Mouse (Mus musculus): ENCODE results near the gene Tfip11. TPM values are rescaled to one million over a fixed set of nuclear protein-coding genes. Genes with fewer than 3 reads are reported as not detected.

Gene Tfip11
- polyA plus RNA-seq, 1 experiment, result 58.9 TPM

- no peak for TF ChIP-seq POLR2A (IDR thresholded peaks at IDR 0.05; ENCODE audit: control insufficient read depth, extremely low read depth, insufficient read depth, low read length, poor library complexity)
- Histone ChIP-seq H3K4me1 (replicated peaks; ENCODE audit: control insufficient read depth, insufficient read depth, low read length) (peaks cover 56% of the 10 kb centered on the region), H3K4me3 (ENCODE audit: control insufficient read depth, insufficient read depth, low read length) (no peak overlapping the region), H3K27me3 (ENCODE audit: control insufficient read depth, insufficient read depth, low read length) (no peaks in the 10 kb centered on the region), H3K36me3 (ENCODE audit: control insufficient read depth, insufficient read depth, low read length) (no peaks in the 10 kb centered on the region), H3K27ac (ENCODE audit: control insufficient read depth, insufficient read depth, low read length) (no peak overlapping the region)
- no peak for DNase-seq
- WGBS, result 92% methylated on average over 8 of the region's 8 CpGs
These were observed 31.0 kb upstream of the Tfip11 start for GRCm38 (mm10) chr5:112295162-112295561.

GRCm38 (mm10) chr5:112295564-112295963 is 30.6 kb upstream of the Tfip11 start:
- no peak for TF ChIP-seq POLR2A (IDR thresholded peaks at IDR 0.05; ENCODE audit: control insufficient read depth, extremely low read depth, insufficient read depth, low read length, poor library complexity)
- TF ChIP-seq CTCF (IDR thresholded peaks at IDR 0.05; ENCODE audit: borderline replicate concordance, control insufficient read depth, extremely low read depth, insufficient read depth, low read length, poor library complexity), result no peak
- no peak for DNase-seq
- H3K4me1 ChIP-seq (replicated peaks; ENCODE audit: control insufficient read depth, insufficient read depth, low read length), result peaks cover 60% of the 10 kb centered on the region

DNA sequence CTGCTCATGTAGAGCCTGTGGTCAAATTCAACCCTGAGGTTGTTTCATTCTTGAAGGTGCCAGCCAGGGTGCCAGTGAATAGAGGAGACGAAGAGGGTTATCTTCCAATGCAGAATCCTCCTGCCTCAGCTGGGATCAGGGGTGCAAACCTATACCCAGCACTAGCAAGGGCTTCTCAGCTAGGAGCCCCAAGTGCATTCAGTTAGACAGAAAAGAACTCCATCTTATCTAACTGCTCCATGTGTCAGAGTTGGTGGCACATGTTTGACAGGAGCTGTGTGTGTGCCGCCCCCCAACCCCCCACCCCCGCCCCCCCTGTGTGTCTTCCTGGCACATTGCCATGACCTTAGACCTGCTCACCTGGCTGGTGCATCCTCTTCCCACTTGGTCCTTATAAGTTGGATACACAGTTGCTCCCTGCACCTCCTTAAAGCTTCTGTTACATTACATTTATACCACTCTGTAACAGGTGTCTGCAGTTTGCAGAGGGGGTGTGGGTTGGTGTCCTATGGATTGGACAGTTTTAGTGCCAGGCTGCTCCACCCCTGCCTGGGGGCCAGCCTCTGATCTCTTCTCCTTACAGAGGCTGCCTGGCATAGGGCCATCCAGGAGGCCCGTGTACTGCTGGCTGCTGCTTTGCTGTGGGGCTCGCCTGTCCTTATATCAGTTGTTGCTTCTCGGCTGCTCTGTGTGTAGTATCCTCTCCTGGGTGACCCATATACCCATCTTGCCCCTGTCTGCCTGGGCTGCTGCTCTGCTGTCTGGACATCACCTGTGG is 29.6 kb upstream of the Tfip11 start:
- DNase-seq, result no peak
- H3K4me3 ChIP-seq (ENCODE audit: control insufficient read depth, insufficient read depth, low read length), result no peak overlapping the region
- TF ChIP-seq CTCF (IDR thresholded peaks at IDR 0.05; ENCODE audit: borderline replicate concordance, control insufficient read depth, extremely low read depth, insufficient read depth, low read length, poor library complexity) (no peak), POLR2A (IDR thresholded peaks at IDR 0.05; ENCODE audit: control insufficient read depth, extremely low read depth, insufficient read depth, low read length, poor library complexity) (no peak)
- no peaks in the 10 kb centered on the region for H3K36me3 ChIP-seq (ENCODE audit: control insufficient read depth, insufficient read depth, low read length)
- H3K27me3 ChIP-seq (ENCODE audit: control insufficient read depth, insufficient read depth, low read length), result no peaks in the 10 kb centered on the region
- peaks cover 67% of the 10 kb centered on the region for H3K4me1 ChIP-seq (replicated peaks; ENCODE audit: control insufficient read depth, insufficient read depth, low read length)
- peak overlapping the region; percentile 55 for H3K27ac ChIP-seq (ENCODE audit: control insufficient read depth, insufficient read depth, low read length)
- 32% methylated on average over 6 of the region's 6 CpGs for WGBS

More at GRCm38 (mm10) chr5:112295564-112295963, 30.6 kb upstream of the Tfip11 start:
- H3K27me3 ChIP-seq (ENCODE audit: control insufficient read depth, insufficient read depth, low read length), result no peaks in the 10 kb centered on the region
- 93% methylated on average over 8 of the region's 8 CpGs for WGBS
- no peak overlapping the region for H3K4me3 ChIP-seq (ENCODE audit: control insufficient read depth, insufficient read depth, low read length)
- no peaks in the 10 kb centered on the region for H3K36me3 ChIP-seq (ENCODE audit: control insufficient read depth, insufficient read depth, low read length)
- no peak overlapping the region for H3K27ac ChIP-seq (ENCODE audit: control insufficient read depth, insufficient read depth, low read length)

DNA sequence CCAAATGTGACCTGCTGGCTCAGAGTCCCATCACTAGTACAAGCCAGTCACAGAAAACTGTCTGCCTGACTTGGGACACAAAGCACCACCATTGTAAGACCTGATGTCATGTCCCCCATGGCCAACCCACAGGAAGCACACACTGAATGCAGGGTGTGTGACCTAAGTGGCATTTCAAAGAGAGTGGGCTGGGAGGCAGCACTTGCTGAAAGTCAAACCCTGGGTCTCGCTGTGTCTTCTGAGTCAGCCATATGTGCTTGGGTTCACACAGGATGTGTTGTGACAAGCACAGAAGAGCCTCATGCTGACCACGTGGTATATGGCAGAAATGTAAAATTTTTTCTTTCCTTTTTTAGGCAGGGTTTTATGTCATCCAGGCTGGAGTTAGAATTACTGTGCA is 28.9 kb upstream of the Tfip11 start:
- H3K4me3 ChIP-seq (ENCODE audit: control insufficient read depth, insufficient read depth, low read length), result no peak overlapping the region
- DNase-seq, result no peak
- peaks cover 66% of the 10 kb centered on the region for H3K4me1 ChIP-seq (replicated peaks; ENCODE audit: control insufficient read depth, insufficient read depth, low read length)
- WGBS, result 3% methylated on average over 2 of the region's 2 CpGs
- H3K27me3 ChIP-seq (ENCODE audit: control insufficient read depth, insufficient read depth, low read length), result no peaks in the 10 kb centered on the region
- H3K27ac ChIP-seq (ENCODE audit: control insufficient read depth, insufficient read depth, low read length), result peak overlapping the region; percentile 55
- TF ChIP-seq CTCF (IDR thresholded peaks at IDR 0.05; ENCODE audit: borderline replicate concordance, control insufficient read depth, extremely low read depth, insufficient read depth, low read length, poor library complexity) (no peak), POLR2A (IDR thresholded peaks at IDR 0.05; ENCODE audit: control insufficient read depth, extremely low read depth, insufficient read depth, low read length, poor library complexity) (no peak)
- no peaks in the 10 kb centered on the region for H3K36me3 ChIP-seq (ENCODE audit: control insufficient read depth, insufficient read depth, low read length)

DNA sequence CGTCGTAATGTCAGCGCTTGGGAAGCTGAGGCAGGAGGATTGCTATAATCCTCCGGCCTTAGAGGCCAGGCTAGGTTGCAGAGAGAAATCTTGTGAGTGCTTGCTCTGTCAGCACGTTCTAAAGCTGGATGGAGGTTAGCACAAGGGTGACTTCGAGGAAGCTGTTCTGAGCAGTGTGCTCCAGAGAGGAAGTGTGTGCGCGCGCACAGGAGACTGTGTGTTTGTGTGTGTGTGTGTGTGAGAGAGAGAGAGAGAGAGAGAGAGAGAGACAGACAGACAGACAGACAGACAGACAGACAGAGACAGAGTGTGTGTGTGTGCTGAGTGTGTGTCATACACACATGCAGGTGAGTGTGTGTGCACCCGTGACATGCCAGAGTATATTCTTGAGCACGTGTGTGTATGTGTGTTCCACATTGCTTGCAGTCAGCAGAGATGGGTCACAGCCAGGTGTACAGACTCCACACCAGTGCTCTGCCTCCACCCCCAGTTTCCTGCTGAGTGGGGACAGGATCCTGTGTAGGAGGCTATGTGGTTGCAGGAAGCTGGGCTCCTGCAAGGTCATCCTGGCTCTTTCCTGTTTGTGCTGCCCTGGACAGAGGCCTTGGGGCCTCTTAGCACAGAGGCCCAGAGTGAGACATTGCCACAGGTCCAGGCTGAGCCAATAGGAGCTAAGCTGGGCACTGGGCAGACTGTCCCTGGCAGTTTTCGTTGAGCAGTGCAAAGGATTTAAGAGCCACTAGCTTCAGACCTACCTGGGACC is 27.8 kb upstream of the Tfip11 start:
- H3K4me3 ChIP-seq (ENCODE audit: control insufficient read depth, insufficient read depth, low read length), result no peak overlapping the region
- H3K27me3 ChIP-seq (ENCODE audit: control insufficient read depth, insufficient read depth, low read length), result no peaks in the 10 kb centered on the region
- TF ChIP-seq POLR2A (IDR thresholded peaks at IDR 0.05; ENCODE audit: control insufficient read depth, extremely low read depth, insufficient read depth, low read length, poor library complexity) (no peak), CTCF (IDR thresholded peaks at IDR 0.05; ENCODE audit: borderline replicate concordance, control insufficient read depth, extremely low read depth, insufficient read depth, low read length, poor library complexity) (no peak)
- H3K27ac ChIP-seq (ENCODE audit: control insufficient read depth, insufficient read depth, low read length), result peak overlapping the region; percentile 41
- H3K36me3 ChIP-seq (ENCODE audit: control insufficient read depth, insufficient read depth, low read length), result no peaks in the 10 kb centered on the region
- WGBS, result 28% methylated on average over 12 of the region's 12 CpGs
- peaks cover 69% of the 10 kb centered on the region for H3K4me1 ChIP-seq (replicated peaks; ENCODE audit: control insufficient read depth, insufficient read depth, low read length)
- peak; percentile 60 for DNase-seq

GRCm38 (mm10) chr5:112299399-112299798 is 26.8 kb upstream of the Tfip11 start:
- H3K36me3 ChIP-seq (ENCODE audit: control insufficient read depth, insufficient read depth, low read length), result no peaks in the 10 kb centered on the region
- TF ChIP-seq CTCF (IDR thresholded peaks at IDR 0.05; ENCODE audit: borderline replicate concordance, control insufficient read depth, extremely low read depth, insufficient read depth, low read length, poor library complexity) (no peak), POLR2A (IDR thresholded peaks at IDR 0.05; ENCODE audit: control insufficient read depth, extremely low read depth, insufficient read depth, low read length, poor library complexity) (no peak)
- peaks cover 69% of the 10 kb centered on the region for H3K4me1 ChIP-seq (replicated peaks; ENCODE audit: control insufficient read depth, insufficient read depth, low read length)
- H3K4me3 ChIP-seq (ENCODE audit: control insufficient read depth, insufficient read depth, low read length), result no peak overlapping the region
- no peak for DNase-seq
- no peaks in the 10 kb centered on the region for H3K27me3 ChIP-seq (ENCODE audit: control insufficient read depth, insufficient read depth, low read length)
- H3K27ac ChIP-seq (ENCODE audit: control insufficient read depth, insufficient read depth, low read length), result no peak overlapping the region
- 84% methylated on average over 4 of the region's 4 CpGs for WGBS

Data from thymus, adult 2 months (tissue).